Mouse (Mus musculus): Measurements from ENCODE around the gene Lcmt1. TPM values are rescaled to one million over a fixed set of nuclear protein-coding genes. Genes with fewer than 3 reads are reported as not detected.

The Lcmt1 gene
- polyA plus RNA-seq, 1 experiment from 2014 or later = 50.4 TPM

- DNase-seq (ENCODE audit: low spot score) = no peak
Observed at GRCm38 (mm10) chr7:123453066-123453465, 83.5 kb downstream of the Lcmt1 start.

- DNase-seq (ENCODE audit: low spot score) = no peak
Observed at GRCm38 (mm10) chr7:123455088-123455487, 85.5 kb downstream of the Lcmt1 start.

DNA sequence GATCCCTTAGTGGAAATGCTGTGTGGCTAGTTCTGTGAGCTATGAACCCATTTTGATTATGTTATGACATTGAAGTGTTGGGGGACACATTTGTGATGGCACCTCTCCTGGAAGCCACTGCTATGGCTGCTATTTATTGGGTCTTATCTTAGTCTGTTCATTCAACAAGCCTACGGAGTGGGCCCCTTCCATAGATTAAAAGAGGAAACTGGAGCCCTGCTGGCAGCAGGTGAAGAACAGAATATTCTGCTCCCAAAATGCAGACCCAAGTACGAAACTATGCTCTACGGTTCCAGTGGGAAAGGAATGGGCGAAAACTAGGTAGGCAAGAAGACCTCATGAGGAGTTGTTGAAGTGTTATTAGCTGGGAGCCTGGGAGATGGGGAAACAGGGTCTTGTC, 88.7 kb downstream of the Lcmt1 start:
- no peak for DNase-seq (ENCODE audit: low spot score)

- DNase-seq (ENCODE audit: low spot score) = no peak
Observed at GRCm38 (mm10) chr7:123459247-123459646, 89.7 kb downstream of the Lcmt1 start.

- DNase-seq (ENCODE audit: low spot score) = no peak
Observed at GRCm38 (mm10) chr7:123461316-123461715, 91.7 kb downstream of the Lcmt1 start.

- no peak for DNase-seq (ENCODE audit: low spot score)
Observed at GRCm38 (mm10) chr7:123462070-123462501, 92.5 kb downstream of the Lcmt1 start, which contains the start of gene Aqp8. Aqp8 (plus strand) TSS chr7:123462291.

DNA sequence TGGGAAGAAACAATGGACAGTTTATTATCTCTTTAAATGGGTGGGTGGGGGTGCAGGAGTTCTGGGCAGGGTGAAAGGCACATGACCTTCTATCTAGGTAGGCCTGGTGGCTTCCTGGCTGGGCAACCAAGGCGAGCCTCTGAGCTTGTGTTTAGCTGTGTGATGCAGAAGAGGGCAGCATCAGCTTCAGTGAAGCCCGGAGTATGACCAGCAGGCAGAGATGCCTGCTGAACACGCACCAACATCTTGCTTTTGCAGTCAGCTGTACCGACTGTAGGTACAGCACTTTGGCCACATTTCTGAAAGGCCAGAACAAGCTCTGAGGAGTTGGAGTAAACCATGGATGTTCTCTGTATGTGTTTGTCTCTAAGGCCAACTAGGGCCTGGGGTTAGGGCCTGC, 94.0 kb downstream of the Lcmt1 start:
- no peak for DNase-seq (ENCODE audit: low spot score)

- peak; percentile 69 for DNase-seq (ENCODE audit: low spot score)
Observed at GRCm38 (mm10) chr7:123465692-123466387, 96.3 kb downstream of the Lcmt1 start.

DNA sequence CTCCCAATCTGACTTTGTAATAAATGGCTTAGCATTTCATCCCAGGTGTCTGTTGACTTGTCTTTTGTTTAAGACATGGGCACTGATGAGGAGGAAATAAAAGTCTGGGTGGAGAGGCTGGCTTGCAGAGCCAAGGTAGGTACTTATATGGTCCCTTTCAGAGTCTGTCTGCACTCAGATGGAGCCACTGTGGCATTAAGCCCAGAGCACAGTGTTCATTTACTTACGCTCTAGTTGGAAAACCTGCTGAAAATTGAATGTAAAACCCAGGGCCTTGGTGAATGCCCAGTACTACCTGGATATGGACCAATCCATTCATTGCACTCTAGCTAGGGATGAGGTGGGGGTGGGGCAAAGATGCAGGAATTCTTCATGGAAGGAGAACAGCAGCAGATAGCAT, 98.4 kb downstream of the Lcmt1 start:
- no peak for DNase-seq (ENCODE audit: low spot score)

Other genes with a start within 250 kb of the Lcmt1 start
- 62.7 and 94.2 TPM in 2 replicates for gene Tnrc6a, start 245.9 kb upstream of the Lcmt1 start, polyA plus RNA-seq (2015; fragmentation: Nextera tagmentation; extraction: Ambion mirVana)
- 0.42 and 0.66 TPM in 2 replicates for gene Slc5a11, start 155.0 kb upstream of the Lcmt1 start, polyA plus RNA-seq (2015; fragmentation: Nextera tagmentation; extraction: Ambion mirVana)
- gene Arhgap17, start 131 bp downstream of the Lcmt1 start, polyA plus RNA-seq (2015; fragmentation: Nextera tagmentation; extraction: Ambion mirVana) = 9.6 and 11.7 TPM in 2 replicates
- 0.18 and 0.23 TPM in 2 replicates for gene Aqp8, start 92.5 kb downstream of the Lcmt1 start, polyA plus RNA-seq (2015; fragmentation: Nextera tagmentation; extraction: Ambion mirVana)
- gene Zkscan2, start 130.7 kb downstream of the Lcmt1 start, polyA plus RNA-seq (2015; fragmentation: Nextera tagmentation; extraction: Ambion mirVana) = 0.14 and 0.31 TPM in 2 replicates

All from thymus, postnatal 0 days (tissue).